Mouse (Mus musculus) G1E (cell line): Measurements from ENCODE around the gene Rps6kc1. TPM values are rescaled to one million over a fixed set of nuclear protein-coding genes. Genes with fewer than 3 reads are reported as not detected.

Experiments
- ATAC-seq: 2 replicates; pipeline ENCODE4 v1.8.0; 2016; ENCODE audit warnings: mild to moderate bottlenecking; ENCODE audit not compliant: insufficient number of reproducible peaks, poor library complexity, low FRiP score, severe bottlenecking; ENCODE audit errors: extremely low read depth
- DNase-seq: peaks from one replicate; pipeline ENCODE4 v3.0.0; 2012; ENCODE audit warnings: low spot score
- H3K27me3 ChIP-seq: 2 replicates; pipeline ENCODE4 v1.6.1; 2012; ENCODE audit warnings: mild to moderate bottlenecking, low read length, inconsistent platforms; ENCODE audit not compliant: insufficient read depth
- H3K36me3 ChIP-seq: replicated peaks from 2 replicates; pipeline ENCODE3; 2012; ENCODE audit warnings: mild to moderate bottlenecking, inconsistent platforms
- H3K4me1 ChIP-seq: 2 replicates; pipeline ENCODE4 v1.6.1; 2012; ENCODE audit warnings: low read depth, low read length, inconsistent platforms, mixed read lengths; ENCODE audit not compliant: insufficient read depth
- H3K4me3 ChIP-seq: 2 replicates; pipeline ENCODE4 v1.5.1; 2012; ENCODE audit warnings: low read depth, mild to moderate bottlenecking, inconsistent platforms, low read length, moderate library complexity, mixed read lengths
- H3K9me3 ChIP-seq: replicated peaks from 2 replicates; pipeline ENCODE4 v1.6.1; 2012; ENCODE audit warnings: inconsistent platforms
- CTCF ChIP-seq: IDR thresholded peaks from 2 replicates; pipeline ENCODE4 v1.5.1; 2012; ENCODE audit warnings: low read depth, low read length, inconsistent platforms, mixed read lengths
- GATA1 ChIP-seq: IDR thresholded peaks from 2 replicates; pipeline ENCODE4 v1.6.1; 2012; ENCODE audit warnings: borderline replicate concordance, low read length, inconsistent platforms, mixed read lengths
- GATA2 ChIP-seq: IDR thresholded peaks from 2 replicates; pipeline ENCODE4 v1.6.1; 2012; ENCODE audit warnings: low read depth, low read length, inconsistent platforms, borderline replicate concordance
- POLR2AphosphoS5 ChIP-seq: IDR thresholded peaks from 2 replicates; pipeline ENCODE4 v1.6.1; 2012; ENCODE audit warnings: low read depth, low read length, inconsistent platforms; ENCODE audit not compliant: insufficient replicate concordance
- TAL1 ChIP-seq: conservative IDR thresholded peaks from 2 replicates; pipeline ENCODE4 v1.6.1; 2012; ENCODE audit warnings: low read depth, low read length, inconsistent platforms, mixed read lengths
- polyA plus RNA-seq: library from polyadenylated mRNA; stranded (reverse); fragments of >175 nt; gene quantifications from 2 replicates; pipeline ENCODE4 v1.2.3, GENCODE M21; 2012
- total RNA-seq, 2 experiments: library from RNA; stranded (forward) in 1 of 2; stranded (reverse) in 1 of 2; fragments of 200-1000 nt in 1 of 2; fragments of >200 nt in 1 of 2; fragmentation: Nextera tagmentation in 1 of 2; gene quantifications; 2 replicates each; pipeline ENCODE4 v1.2.3; 2014 to 2017

Gene Rps6kc1
- total and polyA plus RNA-seq, 3 experiments, result 15.2 to 31.4 (median 16.5) TPM

GRCm38 (mm10) chr1:190944109-190944760, 32.7 kb upstream of the Rps6kc1 start:
- TF ChIP-seq CTCF (peak; percentile 51), GATA2 (no peak)
- Histone ChIP-seq H3K27me3 (no peaks in the 10 kb centered on the region), H3K4me1 (no peaks in the 10 kb centered on the region), H3K4me3 (no peak overlapping the region), H3K9me3 (no peaks in the 10 kb centered on the region), H3K36me3 (peaks cover 90% of the 10 kb centered on the region)
- peak; percentile 57 for ATAC-seq
- DNase-seq, result peak; percentile 49

DNA sequence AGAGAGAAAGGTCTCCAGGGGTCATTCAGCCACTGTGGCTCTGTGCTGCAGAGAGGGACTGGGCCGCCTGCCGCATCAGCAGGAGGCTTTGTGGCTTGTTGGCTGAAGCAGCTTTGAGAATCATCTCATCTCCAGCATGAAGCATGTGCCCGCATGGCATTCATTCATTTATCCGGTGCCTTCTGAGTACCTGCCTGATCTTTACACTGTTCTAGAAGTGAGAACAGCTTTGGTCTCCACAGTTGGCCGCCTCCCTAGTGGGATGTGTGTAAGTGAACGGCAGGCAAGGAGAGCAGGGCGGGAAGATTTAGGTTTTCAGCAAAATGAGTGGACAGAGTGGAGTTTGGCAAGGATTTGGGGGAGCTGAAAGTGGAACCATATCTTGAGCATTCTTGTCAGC, 28.2 kb upstream of the Rps6kc1 start:
- no peaks in the 10 kb centered on the region for H3K9me3 ChIP-seq
- no peaks in the 10 kb centered on the region for H3K27me3 ChIP-seq
- no peak for TF ChIP-seq TAL1
- TF ChIP-seq POLR2AphosphoS5, result no peak
- ATAC-seq (no peak), DNase-seq (no peak)
- peaks cover 90% of the 10 kb centered on the region for H3K36me3 ChIP-seq
- H3K4me1 ChIP-seq, result no peaks in the 10 kb centered on the region
- H3K4me3 ChIP-seq, result no peak overlapping the region

GRCm38 (mm10) chr1:190930181-190930580, 18.6 kb upstream of the Rps6kc1 start:
- H3K4me3 ChIP-seq, result no peak overlapping the region
- TF ChIP-seq GATA2 (no peak), GATA1 (no peak), TAL1 (no peak), CTCF (no peak), POLR2AphosphoS5 (no peak)
- ATAC-seq (no peak), DNase-seq (no peak)
- H3K4me1 ChIP-seq, result peaks cover 19% of the 10 kb centered on the region
- H3K9me3 ChIP-seq, result no peaks in the 10 kb centered on the region
- H3K36me3 ChIP-seq, result peaks cover 36% of the 10 kb centered on the region
- H3K27me3 ChIP-seq, result no peaks in the 10 kb centered on the region

DNA sequence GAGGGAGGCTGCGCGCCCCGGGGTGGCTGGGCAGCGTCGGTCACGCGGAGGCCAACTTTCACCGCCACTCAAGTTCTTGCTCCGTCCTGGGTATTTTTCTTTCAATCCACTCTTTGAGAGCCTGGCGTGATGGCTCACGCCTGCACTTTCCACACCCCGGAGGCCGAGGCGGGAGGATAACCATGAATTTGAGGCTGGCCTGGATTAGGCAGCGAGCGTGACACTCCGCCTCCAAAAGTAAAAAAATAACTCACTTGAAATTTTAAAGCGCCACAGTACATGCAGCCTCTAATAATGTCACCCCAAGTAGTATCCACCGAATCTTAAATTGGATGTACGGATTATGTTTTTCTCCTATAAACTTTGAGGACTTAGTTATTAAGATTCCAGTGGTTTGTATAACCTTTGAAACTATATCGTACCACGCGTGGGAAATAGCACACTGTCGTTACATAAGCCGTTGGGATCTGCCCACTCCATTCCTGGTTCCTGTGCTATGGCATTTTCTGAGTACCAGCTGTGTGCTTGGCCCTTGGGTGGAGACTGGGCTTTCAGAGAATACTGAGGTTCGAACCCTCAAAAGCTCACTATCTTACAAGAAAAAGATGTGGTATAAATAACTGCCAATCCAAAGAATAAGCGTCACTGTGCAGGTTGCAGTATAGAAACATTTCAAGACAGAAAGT, 17.6 kb upstream of the Rps6kc1 start:
- Histone ChIP-seq H3K27me3 (no peaks in the 10 kb centered on the region), H3K4me3 (peak overlapping the region; percentile 79), H3K36me3 (peaks cover 25% of the 10 kb centered on the region), H3K9me3 (no peaks in the 10 kb centered on the region), H3K4me1 (peaks cover 19% of the 10 kb centered on the region)
- ATAC-seq, result peak; percentile 1
- peak; percentile 4 for DNase-seq
- TF ChIP-seq GATA1, result no peak
- TF ChIP-seq POLR2AphosphoS5, result no peak
- TF ChIP-seq TAL1, result no peak
- TF ChIP-seq GATA2, result no peak
- TF ChIP-seq CTCF, result no peak

GRCm38 (mm10) chr1:190928370-190929009, 16.9 kb upstream of the Rps6kc1 start:
- Histone ChIP-seq H3K36me3 (peaks cover 19% of the 10 kb centered on the region), H3K27me3 (peaks cover under 1% of the 10 kb centered on the region; the same call in 1 of the 2 replicates), H3K4me3 (peak overlapping the region; percentile 79), H3K9me3 (no peaks in the 10 kb centered on the region), H3K4me1 (peaks cover 19% of the 10 kb centered on the region)
- DNase-seq (peak; percentile 95), ATAC-seq (peak; percentile 93)
- TF ChIP-seq CTCF, result no peak
- TF ChIP-seq GATA1, result no peak
- no peak for TF ChIP-seq TAL1
- TF ChIP-seq POLR2AphosphoS5, result no peak
- no peak for TF ChIP-seq GATA2

- DNase-seq, result peak; percentile 17
- peaks cover 19% of the 10 kb centered on the region for H3K4me1 ChIP-seq
- ATAC-seq, result peak; percentile 9
- H3K36me3 ChIP-seq, result peaks cover 16% of the 10 kb centered on the region
- no peaks in the 10 kb centered on the region for H3K9me3 ChIP-seq
- H3K27me3 ChIP-seq, result peaks cover 4% of the 10 kb centered on the region
- TF ChIP-seq CTCF (no peak), GATA2 (no peak), GATA1 (no peak), POLR2AphosphoS5 (no peak; the same call in 1 of the 2 replicates), TAL1 (no peak)
- peak overlapping the region; percentile 79 for H3K4me3 ChIP-seq
Observed at GRCm38 (mm10) chr1:190927751-190928369, 16.3 kb upstream of the Rps6kc1 start.
